Mouse (Mus musculus): Measurements from ENCODE around the gene B3gat2.

B3gat2 gene

DNA sequence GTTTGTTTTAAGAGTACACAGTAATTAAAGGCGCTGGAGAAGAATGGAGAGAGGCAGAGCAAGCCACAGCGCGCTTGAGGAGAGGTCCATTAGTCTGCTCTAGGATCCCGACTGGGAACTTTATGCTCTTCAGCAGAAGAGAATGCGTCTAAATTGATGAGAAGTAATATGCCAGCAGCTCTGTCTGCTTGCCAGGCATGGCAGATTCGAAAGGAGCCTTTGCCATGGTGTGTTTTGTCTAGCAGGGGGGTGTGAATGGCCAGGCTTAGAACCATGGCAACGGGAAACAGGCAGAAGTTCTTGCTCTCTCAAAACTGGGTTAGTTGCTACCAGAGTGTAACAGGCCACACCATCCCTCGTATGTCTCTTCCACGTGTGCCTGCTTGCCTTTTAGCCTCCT, 73.3 kb downstream of the B3gat2 start:
- DNase-seq = no peak

DNA sequence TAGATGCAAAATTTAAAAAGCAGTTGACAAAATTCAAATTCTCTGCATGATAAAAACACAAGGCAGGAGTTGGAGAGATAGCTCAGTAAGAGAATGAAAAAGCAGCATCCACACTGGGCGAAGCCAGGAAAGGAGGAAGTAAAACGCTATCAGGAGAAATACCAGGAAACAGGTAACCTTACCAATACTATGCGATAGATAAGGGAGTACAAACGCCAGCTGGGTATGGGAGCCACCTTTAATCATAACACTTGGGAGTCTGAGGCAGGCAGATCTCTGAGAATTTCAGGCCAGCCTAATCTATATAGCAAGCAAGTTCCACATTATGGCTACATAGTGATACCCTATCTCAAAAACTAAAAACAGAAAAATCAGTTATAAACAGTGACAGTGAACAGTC, 75.1 kb downstream of the B3gat2 start:
- DNase-seq = no peak

DNA sequence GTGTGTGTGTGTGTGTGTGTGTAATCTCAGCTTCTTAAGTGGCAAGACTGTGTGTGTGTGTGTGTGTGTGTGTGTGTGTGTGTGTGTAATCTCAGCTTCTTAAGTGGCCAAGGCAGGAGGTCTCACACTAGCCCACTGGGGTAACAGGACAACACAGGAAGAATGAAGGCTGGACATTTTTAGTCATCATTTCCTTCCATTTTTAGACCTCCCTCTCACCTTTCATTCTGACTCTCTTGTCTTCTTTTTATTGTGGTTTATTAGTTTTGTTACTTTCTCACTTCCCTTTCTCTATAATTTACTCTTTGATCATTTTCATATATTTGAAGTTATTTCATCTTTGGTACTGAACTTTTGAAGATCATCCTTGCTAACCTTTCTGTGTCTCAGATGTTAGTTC, 79.4 kb downstream of the B3gat2 start:
- DNase-seq = no peak

DNA sequence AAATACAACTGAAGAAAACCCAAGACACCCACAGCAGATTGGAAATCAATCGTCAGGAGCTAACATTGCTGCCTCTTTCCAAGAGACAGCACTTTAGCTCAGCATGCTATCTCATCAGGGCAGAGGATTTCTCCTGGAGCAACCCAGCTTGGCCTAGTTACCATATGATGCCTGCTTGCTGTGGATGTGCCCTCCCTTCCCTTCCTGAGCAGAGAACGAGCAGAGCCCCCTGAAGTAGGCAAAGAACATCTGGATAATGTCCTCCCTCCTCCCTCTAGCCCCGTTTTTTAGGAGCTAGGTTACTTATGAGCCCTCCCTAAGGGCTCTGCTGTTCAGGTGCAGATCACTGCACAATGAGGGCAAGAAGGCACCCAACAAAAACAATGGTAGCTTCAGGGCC, 81.1 kb downstream of the B3gat2 start:
- no peak for DNase-seq

DNA sequence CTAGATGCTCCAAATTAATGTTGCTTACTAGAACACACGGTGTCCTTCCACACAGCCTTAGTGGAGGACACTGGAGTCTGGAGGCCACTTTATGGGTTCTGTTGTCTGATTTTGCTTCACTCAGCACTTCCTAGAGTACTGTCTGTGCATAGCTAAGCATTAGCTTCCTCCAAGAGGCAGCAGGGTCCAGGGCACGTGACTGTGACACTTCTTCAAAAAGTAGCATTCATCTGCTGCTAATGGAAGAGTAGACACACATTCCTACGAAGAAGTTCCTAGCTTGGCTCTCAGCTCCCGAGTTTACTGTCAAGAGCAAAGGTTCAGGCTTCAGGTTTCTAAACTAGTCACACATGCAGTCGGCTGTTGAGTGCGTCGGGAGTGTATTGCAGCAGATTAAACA, 82.2 kb downstream of the B3gat2 start:
- peak; percentile 33 for DNase-seq

DNA sequence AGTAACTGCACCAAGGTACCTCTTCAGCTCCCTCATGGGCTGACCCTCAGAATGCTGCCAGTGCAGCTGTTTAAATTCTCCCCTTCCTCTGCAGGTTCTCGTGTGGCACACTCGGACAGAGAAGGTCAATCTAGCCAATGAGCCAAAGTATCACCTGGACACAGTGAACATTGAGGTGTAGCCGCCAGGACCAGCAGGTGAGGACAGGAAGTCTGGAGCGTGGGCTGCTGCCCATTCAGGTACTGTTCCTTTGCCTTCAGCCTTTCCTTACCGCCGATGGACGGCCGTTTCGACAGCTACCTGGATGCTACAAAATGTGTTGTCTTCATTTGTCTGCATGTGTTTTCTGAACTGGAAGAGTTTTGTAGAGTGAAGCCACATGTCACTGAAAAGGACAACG, 83.5 kb downstream of the B3gat2 start:
- DNase-seq = no peak

DNA sequence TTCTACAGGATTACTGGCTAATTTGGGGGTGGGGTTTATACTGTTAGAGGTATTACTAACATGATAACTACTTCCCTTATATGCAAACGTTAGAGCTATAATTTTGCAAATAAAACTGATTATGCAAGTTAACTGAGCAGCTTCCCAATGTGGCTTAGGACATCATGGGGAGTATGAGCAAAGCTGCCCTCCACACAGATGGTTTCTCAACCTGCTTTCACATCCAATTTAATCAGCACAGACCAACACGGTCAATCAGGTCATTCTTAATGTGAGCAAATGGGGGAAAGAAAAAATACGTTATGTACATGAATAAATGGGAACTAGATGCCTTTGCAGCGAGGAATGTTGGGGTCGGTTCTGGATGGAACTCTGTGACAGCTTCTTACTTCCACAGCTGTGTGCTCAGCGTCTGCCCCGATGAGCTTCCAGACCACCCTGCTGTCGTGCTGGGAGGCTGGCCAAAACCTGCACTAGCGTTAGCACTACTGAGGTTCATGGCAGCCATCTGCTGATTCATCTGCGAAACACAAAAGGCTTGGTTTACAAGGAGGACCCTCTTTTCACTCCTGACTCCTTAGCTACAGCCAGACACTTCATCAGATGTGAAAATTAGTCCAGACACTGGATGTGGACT, 84.6 kb downstream of the B3gat2 start:
- no peak for DNase-seq

DNA sequence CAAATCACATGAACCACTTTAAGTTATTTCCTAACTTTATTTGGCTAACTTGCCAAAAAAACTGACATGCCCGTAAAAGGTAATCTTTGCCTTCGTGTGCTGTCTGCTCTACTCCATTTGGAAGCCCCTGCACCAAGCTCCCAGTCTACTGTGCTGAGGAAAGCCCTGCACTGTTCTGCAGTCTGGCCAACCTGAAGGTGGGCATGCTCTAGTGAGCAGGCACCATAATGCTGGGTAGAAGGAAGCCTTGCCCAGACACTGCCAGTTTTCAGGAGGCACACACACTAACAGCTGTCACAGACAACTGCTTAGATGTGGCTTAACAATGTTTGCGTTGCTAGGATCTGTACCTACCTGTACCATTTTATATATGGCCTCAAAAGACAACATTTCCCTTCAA, 94.1 kb downstream of the B3gat2 start:
- no peak for DNase-seq

DNA sequence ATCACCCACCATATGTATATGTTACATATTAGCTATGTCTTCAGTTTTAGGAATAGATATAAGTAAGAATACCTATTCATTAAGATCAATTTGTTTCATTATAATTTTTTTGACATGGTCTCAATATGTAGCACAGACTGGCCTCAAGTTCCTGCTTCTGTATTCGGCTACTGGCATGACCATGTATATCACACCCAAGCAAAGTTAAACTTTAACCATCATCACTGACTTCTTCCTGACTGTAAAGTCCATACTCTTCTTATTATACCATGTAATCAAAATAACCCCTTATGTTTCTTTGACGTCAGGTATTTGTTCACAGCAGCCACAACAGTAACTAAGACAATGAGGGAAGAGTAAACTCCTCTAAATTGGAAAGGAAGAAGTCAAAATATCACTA, 99.4 kb downstream of the B3gat2 start:
- DNase-seq = no peak

DNA sequence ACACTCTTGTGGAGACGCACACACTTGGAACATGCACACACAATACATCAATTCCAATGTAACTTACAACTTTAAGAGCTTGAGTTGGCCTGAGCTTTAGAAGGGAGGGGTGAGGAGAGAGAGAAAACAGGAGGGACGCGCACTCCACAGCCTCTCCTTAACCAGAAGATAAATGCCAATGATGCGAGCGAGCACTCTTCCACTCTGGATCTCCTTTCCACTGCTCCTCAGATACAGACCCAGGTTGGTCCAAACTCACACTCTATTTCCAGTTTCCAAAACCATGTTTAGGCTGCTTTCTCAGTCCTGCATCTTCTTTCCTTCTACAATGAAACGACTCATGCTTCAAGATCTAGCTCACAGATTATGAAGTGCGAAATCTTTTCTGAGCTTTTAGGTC, 104.0 kb downstream of the B3gat2 start:
- DNase-seq = no peak

DNA sequence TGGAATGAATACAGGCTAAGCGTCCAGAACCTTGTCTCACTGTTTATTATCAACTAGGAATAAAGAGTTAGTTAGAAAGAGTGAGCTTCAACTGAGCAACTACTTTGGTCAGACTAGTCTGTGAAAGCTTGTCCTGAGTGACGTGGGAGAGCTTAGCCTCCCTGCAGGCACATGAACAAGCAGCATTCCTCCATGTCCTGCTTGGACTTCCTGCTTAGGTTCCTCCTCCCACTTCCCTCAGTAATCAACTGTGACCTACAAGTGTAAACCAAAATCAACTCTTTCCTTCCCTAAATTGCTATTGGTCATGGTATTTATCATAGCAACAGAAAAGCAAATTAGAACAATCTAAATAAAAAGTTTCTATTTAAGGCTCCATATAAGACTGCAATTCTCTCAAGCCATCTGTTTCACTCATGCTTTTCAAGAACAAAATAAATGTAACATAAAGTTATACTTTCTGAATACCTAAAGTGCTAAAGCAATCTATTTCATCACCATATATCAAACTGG, 105.9 kb downstream of the B3gat2 start:
- no peak for DNase-seq

DNA sequence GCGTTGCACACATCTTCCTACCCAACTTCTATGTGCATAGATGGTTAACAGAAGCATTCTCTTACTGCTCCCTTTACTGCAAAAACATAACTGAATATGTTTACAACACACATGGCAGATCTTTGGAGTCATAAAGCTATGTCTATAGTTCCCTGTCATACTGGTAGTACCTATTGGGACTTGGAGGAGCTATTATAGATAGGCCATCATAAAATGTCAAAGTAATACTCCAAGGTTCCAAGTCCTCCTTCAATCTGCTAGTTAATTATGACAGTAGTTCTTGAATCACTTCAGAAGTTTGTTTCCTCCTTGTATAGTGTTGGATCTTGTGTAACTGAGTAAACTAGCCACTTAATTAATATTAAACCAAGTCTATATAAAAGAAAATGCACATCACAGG, 110.6 kb downstream of the B3gat2 start:
- no peak for DNase-seq

DNA sequence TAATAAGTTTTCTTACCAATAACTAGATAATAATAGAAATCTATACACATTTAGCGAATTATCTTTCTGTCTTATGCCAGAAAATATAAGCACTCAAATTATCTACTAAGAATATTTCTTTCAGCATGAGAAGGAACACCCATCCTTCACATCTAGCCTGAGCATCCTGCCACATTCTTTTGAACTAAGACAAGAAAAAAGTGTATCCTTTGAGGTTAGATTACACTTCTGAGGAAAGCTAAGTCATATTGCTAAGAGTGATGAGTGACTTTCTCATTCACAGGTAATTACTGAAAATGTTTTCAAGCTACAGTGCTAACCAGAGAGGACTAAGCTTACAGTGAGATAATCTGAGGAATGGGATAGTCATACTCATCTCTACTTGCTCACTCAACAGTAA, 121.1 kb downstream of the B3gat2 start:
- DNase-seq = no peak

DNA sequence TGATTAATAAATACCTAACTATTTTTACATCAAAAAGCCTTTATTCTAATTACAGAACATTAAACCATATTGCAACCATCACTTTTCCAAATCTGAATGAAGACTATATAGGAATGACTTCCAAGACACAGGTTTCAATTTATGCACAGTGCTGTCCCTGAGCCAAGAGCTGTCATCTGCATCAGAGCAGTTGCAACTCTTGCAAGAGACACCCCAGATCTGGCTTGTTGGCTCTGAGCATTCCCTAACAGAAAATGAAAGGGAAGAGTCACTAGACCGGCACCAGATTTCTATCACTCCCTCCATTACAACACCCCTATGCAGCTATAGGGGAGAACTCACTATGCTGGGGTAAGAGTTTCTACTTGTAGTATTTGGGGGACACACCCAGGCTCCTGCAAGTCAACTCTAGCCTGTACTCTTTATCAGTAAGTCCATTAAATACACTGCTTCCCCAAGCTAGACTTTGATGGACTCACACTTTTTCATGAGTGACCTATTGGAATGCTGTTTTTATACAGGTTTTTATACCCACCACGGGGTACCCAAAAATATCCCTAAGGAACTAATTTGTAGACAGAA, 122.6 kb downstream of the B3gat2 start:
- DNase-seq = no peak

DNA sequence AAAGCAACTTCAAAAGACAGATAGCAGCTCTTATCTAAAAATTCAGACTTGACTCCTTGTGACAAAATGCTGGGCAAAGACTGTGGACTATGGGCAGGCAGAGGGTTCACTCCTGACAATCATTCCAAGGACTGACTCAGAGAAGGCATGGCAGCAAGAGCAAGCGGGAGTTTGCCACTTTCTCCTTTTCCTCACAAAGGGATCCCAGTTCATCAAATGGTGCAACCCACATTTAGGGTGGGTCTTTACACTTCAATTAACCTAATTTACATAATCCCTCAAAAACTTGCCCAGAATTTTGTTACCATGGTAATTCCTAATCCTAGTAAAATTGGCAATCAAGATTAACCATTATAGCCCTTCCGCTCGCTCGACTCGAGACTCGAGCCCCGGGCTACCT, 123.4 kb downstream of the B3gat2 start:
- no peak for DNase-seq

DNA sequence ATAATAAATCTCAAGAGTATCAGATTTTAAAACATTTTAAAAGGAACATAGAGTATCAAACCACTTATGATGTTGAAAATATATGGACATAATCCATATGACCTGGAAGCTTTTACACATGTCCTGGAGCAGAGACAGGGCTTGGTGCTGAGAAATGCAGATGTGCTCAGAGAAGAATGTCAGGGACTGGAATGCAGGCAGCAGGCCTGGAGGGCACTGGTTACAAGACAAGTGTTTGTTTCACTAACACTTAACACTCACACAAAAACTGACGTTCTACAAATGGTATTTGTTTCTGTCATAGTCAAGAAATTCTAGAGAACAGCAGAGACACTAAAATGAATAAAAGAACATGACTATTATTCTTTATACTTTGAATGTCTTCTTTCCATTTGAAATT, 130.5 kb downstream of the B3gat2 start:
- DNase-seq = no peak

All from kidney, adult 11 months (tissue).